Mouse (Mus musculus) ES-E14 (cell line): Measurements from ENCODE around the gene 1700069L16Rik.

Experiments
- CHD2 ChIP-seq: IDR thresholded peaks from 2 replicates; pipeline ENCODE4 v1.6.1; 2014; ENCODE audit warnings: mild to moderate bottlenecking, low read depth, low read length, inconsistent platforms
- MAFK ChIP-seq: IDR thresholded peaks from 2 replicates; pipeline ENCODE4 v1.6.1; 2014; ENCODE audit warnings: mild to moderate bottlenecking, low read depth, low read length, inconsistent platforms; ENCODE audit not compliant: insufficient read depth

GRCm38 (mm10) chr5:113737607-113738237 is 13.2 kb upstream of the 1700069L16Rik start:
- TF ChIP-seq CHD2 (no peak), MAFK (no peak)
